Mouse (Mus musculus) layer of hippocampus, adult 2 months (tissue): Measurements from ENCODE around the gene Ccnb2. TPM values are rescaled to one million over a fixed set of nuclear protein-coding genes. Genes with fewer than 3 reads are reported as not detected.
A peak's percentile ranks its signal among the peaks of the same experiment; 100 is the strongest.
"Not testable (repeated sequence)": the region's sequence is repeated elsewhere in the genome, so short reads cannot be mapped to it uniquely, and the experiment has no call there.

Experiments
- DNase-seq, 2 experiments: peaks; one replicate each; pipeline ENCODE4 v3.0.0; 2022; ENCODE audit warnings: low spot score in 2 of 2
- H3K27ac ChIP-seq: fragments of 200-600 bp; 2 replicates; pipeline ENCODE4 v1.8.1; 2022
- H3K4me3 ChIP-seq: fragments of 200-600 bp; 2 replicates; pipeline ENCODE4 v1.8.1; 2022; ENCODE audit warnings: mild to moderate bottlenecking
- CTCF ChIP-seq: fragments of 200-600 bp; conservative IDR thresholded peaks from 2 replicates; pipeline ENCODE4 v1.8.1; 2022; ENCODE audit warnings: antibody characterized with exemption, mild to moderate bottlenecking, moderate library complexity
- long read RNA-seq, 2 experiments: library from polyadenylated mRNA; stranded (forward); transcript quantifications; one replicate each; pipeline ENCODE4 v2.0.0; 2021; ENCODE audit warnings: borderline mapping rate in 2 of 2
- total RNA-seq, 2 experiments: library from RNA; stranded (reverse); gene quantifications; 2 replicates each; pipeline ENCODE4 v1.2.3; 2021

The Ccnb2 gene
- 1 to 10 TPM; 1.2 to 1.4 TPM for total RNA-seq
- long read RNA-seq, experiment 1, partial matches to known transcripts, result 1 of 1 reads
- long read RNA-seq, experiment 1, other reads (novel, unspliced or antisense), result 0 of 1 reads
- long read RNA-seq, experiment 2, partial matches to known transcripts, result 1 of 1 reads
- long read RNA-seq, experiment 2, other reads (novel, unspliced or antisense), result 0 of 1 reads

- no peak within 1 kb of the TSS; the same call in 1 of the 2 replicates for H3K27ac ChIP-seq
- peak within 1 kb of the TSS; percentile 55 for H3K4me3 ChIP-seq
- peak; percentile 78 to 88 for DNase-seq
- peak; percentile 34; the same call in 1 of the 2 replicates for TF ChIP-seq CTCF
Measured at GRCm38 (mm10) chr9:70421257-70422056, at the start of gene Ccnb2. TSS of gene Ccnb2 (minus strand) at chr9:70421547.

GRCm38 (mm10) chr9:70463091-70463490 lies 41.7 kb upstream of the Ccnb2 start:
- DNase-seq, H3K4me3 ChIP-seq, H3K27ac ChIP-seq: not testable (repeated sequence)

GRCm38 (mm10) chr9:70452371-70452770 lies 31.0 kb upstream of the Ccnb2 start:
- no peak for TF ChIP-seq CTCF
- DNase-seq, result no peak
- Histone ChIP-seq H3K4me3 (no peak overlapping the region), H3K27ac (no peak overlapping the region)

- TF ChIP-seq CTCF, result no peak
Measured at GRCm38 (mm10) chr9:70449072-70449471, 27.7 kb upstream of the Ccnb2 start.

GRCm38 (mm10) chr9:70439959-70440358 lies 18.6 kb upstream of the Ccnb2 start:
- no peak overlapping the region for H3K4me3 ChIP-seq
- DNase-seq, result no peak
- no peak overlapping the region for H3K27ac ChIP-seq
- TF ChIP-seq CTCF, result no peak

More at GRCm38 (mm10) chr9:70449072-70449471, 27.7 kb upstream of the Ccnb2 start:
- Histone ChIP-seq H3K27ac (no peak overlapping the region), H3K4me3 (no peak overlapping the region)
- DNase-seq, result no peak

GRCm38 (mm10) chr9:70422661-70423060 lies 1.3 kb upstream of the Ccnb2 start:
- TF ChIP-seq CTCF, result no peak
- Histone ChIP-seq H3K27ac (no peak overlapping the region), H3K4me3 (no peak overlapping the region)
- DNase-seq, result no peak

GRCm38 (mm10) chr9:70416412-70416811 lies 4.9 kb downstream of the Ccnb2 start:
- DNase-seq, result no peak
- Histone ChIP-seq H3K27ac (no peak overlapping the region), H3K4me3 (no peak overlapping the region)
- TF ChIP-seq CTCF, result peak; percentile 63

- DNase-seq, result no peak
- Histone ChIP-seq H3K4me3 (no peak overlapping the region), H3K27ac (no peak overlapping the region)
- TF ChIP-seq CTCF, result no peak
Measured at GRCm38 (mm10) chr9:70413038-70413437, 8.3 kb downstream of the Ccnb2 start.

- no peak for DNase-seq
- no peak for TF ChIP-seq CTCF
- H3K4me3 ChIP-seq, result no peak overlapping the region
- H3K27ac ChIP-seq, result no peak overlapping the region
Measured at GRCm38 (mm10) chr9:70410668-70411067, 10.7 kb downstream of the Ccnb2 start.

- no peak for DNase-seq
- TF ChIP-seq CTCF, result no peak
Measured at GRCm38 (mm10) chr9:70409743-70410142, 11.6 kb downstream of the Ccnb2 start.

GRCm38 (mm10) chr9:70408791-70409190 lies 12.6 kb downstream of the Ccnb2 start:
- peak in 1 of 2 experiments; percentile 61 for DNase-seq
- no peak overlapping the region for H3K4me3 ChIP-seq
- peak; percentile 80 for TF ChIP-seq CTCF
- no peak overlapping the region for H3K27ac ChIP-seq

More at GRCm38 (mm10) chr9:70409743-70410142, 11.6 kb downstream of the Ccnb2 start:
- Histone ChIP-seq H3K4me3 (no peak overlapping the region), H3K27ac (no peak overlapping the region)

GRCm38 (mm10) chr9:70406596-70406995 lies 14.8 kb downstream of the Ccnb2 start:
- TF ChIP-seq CTCF, result no peak
- Histone ChIP-seq H3K27ac (no peak overlapping the region), H3K4me3 (no peak overlapping the region)
- DNase-seq, result no peak

- peak overlapping the region; percentile 46; the same call in 1 of the 2 replicates for H3K27ac ChIP-seq
- TF ChIP-seq CTCF, result no peak
- DNase-seq, result peak; percentile 29 to 34
Measured at GRCm38 (mm10) chr9:70401937-70402539, 19.3 kb downstream of the Ccnb2 start.

More at GRCm38 (mm10) chr9:70401937-70402539, 19.3 kb downstream of the Ccnb2 start:
- no peak overlapping the region for H3K4me3 ChIP-seq
